Mouse (Mus musculus): ENCODE measurements around the gene Cmtm2a. TPM values are rescaled to one million over a fixed set of nuclear protein-coding genes. Genes with fewer than 3 reads are reported as not detected.

Gene Cmtm2a
- polyA plus RNA-seq (2012; rRNA removed): not detected in 2 replicates

GRCm38 (mm10) chr8:104293081-104293480, at the start of gene Cmtm2a:
Gene Cmtm2a (minus strand): TSS chr8:104293181.

GRCm38 (mm10) chr8:104339229-104339982, 46.4 kb upstream of the Cmtm2a start, which contains the start of gene Cmtm3:
Gene Cmtm3 (plus strand): TSS chr8:104339410.

GRCm38 (mm10) chr8:104321930-104322329, 28.9 kb upstream of the Cmtm2a start, which contains the start of gene Cmtm2b:
Gene Cmtm2b (plus strand): TSS chr8:104322230.

GRCm38 (mm10) chr8:104321267-104321666, 28.3 kb upstream of the Cmtm2a start, which contains the start of gene Gm11020:
Gene Gm11020 (plus strand): TSS chr8:104321567.

GRCm38 (mm10) chr8:104309441-104310155, 16.6 kb upstream of the Cmtm2a start, which contains the start of the genes Gm45711 and Cmtm1:
Gene Gm45711 (minus strand): TSS chr8:104310081.
Gene Cmtm1 (minus strand): TSS chr8:104310145.

GRCm38 (mm10) chr8:104250439-104251367, 42.3 kb downstream of the Cmtm2a start, which contains the start of gene Cklf:
Gene Cklf (plus strand): TSS chr8:104250861.

GRCm38 (mm10) chr8:104248276-104248675, 44.7 kb downstream of the Cmtm2a start, which contains the start of gene Tk2:
Gene Tk2 (minus strand): TSS chr8:104248558.

Other genes with a start within 250 kb of the Cmtm2a start
- 8.8 and 13.6 TPM in 2 replicates for gene Cdh5, start 191.6 kb downstream of the Cmtm2a start, polyA plus RNA-seq (2012; rRNA removed)
- gene Bean1, start 122.7 kb downstream of the Cmtm2a start, polyA plus RNA-seq (2012; rRNA removed): 1.6 and 2.7 TPM in 2 replicates
- gene Tk2, start 44.6 kb downstream of the Cmtm2a start, polyA plus RNA-seq (2012; rRNA removed): 6.5 and 7.2 TPM in 2 replicates
- gene Cklf, start 42.3 kb downstream of the Cmtm2a start, polyA plus RNA-seq (2012; rRNA removed): 0.83 and 1.1 TPM in 2 replicates
- gene Gm45711, start 16.9 kb upstream of the Cmtm2a start, polyA plus RNA-seq (2012; rRNA removed): not detected in 2 replicates
- gene Cmtm1, start 17.0 kb upstream of the Cmtm2a start, polyA plus RNA-seq (2012; rRNA removed): not detected in 2 replicates
- not detected in 2 replicates for gene Gm11020, start 28.4 kb upstream of the Cmtm2a start, polyA plus RNA-seq (2012; rRNA removed)
- gene Cmtm2b, start 29.0 kb upstream of the Cmtm2a start, polyA plus RNA-seq (2012; rRNA removed): not detected in 2 replicates
- gene Cmtm3, start 46.2 kb upstream of the Cmtm2a start, polyA plus RNA-seq (2012; rRNA removed): 31.8 and 34.4 TPM in 2 replicates
- gene Cmtm4, start 102.6 kb upstream of the Cmtm2a start, polyA plus RNA-seq (2012; rRNA removed): 14.2 and 14.5 TPM in 2 replicates
- 3.2 and 4.5 TPM in 2 replicates for gene Dync1li2, start 149.9 kb upstream of the Cmtm2a start, polyA plus RNA-seq (2012; rRNA removed)
- gene Terb1, start 216.7 kb upstream of the Cmtm2a start, polyA plus RNA-seq (2012; rRNA removed): 0.04 and 0.13 TPM in 2 replicates
- gene Nae1, start 241.5 kb upstream of the Cmtm2a start, polyA plus RNA-seq (2012; rRNA removed): 0.77 and 0.78 TPM in 2 replicates
- 2.8 and 3.1 TPM in 2 replicates for gene Car7, start 241.5 kb upstream of the Cmtm2a start, polyA plus RNA-seq (2012; rRNA removed)